Mouse (Mus musculus): Measurements from ENCODE around the gene Efcab3. TPM values are rescaled to one million over a fixed set of nuclear protein-coding genes. Genes with fewer than 3 reads are reported as not detected.
"Not testable (repeated sequence)": the region's sequence is repeated elsewhere in the genome, so short reads cannot be mapped to it uniquely, and the experiment has no call there.

Gene Efcab3
- not detected in 2 replicates for polyA plus RNA-seq (2015; fragmentation: Nextera tagmentation; extraction: Ambion mirVana)

- Histone ChIP-seq H3K4me1 (replicated peaks; ENCODE audit: control insufficient read depth, insufficient read depth, low read length) (no peaks in the 10 kb centered on the region), H3K9ac (replicated peaks; ENCODE audit: low read depth, low read length) (no peak within 1 kb of the TSS), H3K27ac (ENCODE audit: low read length) (no peak within 1 kb of the TSS), H3K27me3 (replicated peaks; ENCODE audit: control insufficient read depth, insufficient read depth, low read length) (no peaks in the 10 kb centered on the region), H3K36me3 (ENCODE audit: control insufficient read depth, insufficient read depth) (no peaks in the 10 kb centered on the region), H3K4me3 (replicated peaks; ENCODE audit: low read length) (no peak within 1 kb of the TSS), H3K9me3 (ENCODE audit: control insufficient read depth, low read length) (no peaks in the 10 kb centered on the region), H3K4me2 (ENCODE audit: low read length) (no peak within 1 kb of the TSS)
- no peak for ATAC-seq
- WGBS = 93% methylated on average over 5 of the region's 5 CpGs
Measured at GRCm38 (mm10) chr11:105063292-105063691, at the start of gene Efcab3. TSS of gene Efcab3 (plus strand) at chr11:105063592.

GRCm38 (mm10) chr11:105021071-105021470 is 42.3 kb upstream of the Efcab3 start:
- WGBS = 79% methylated on average over 7 of the region's 7 CpGs

GRCm38 (mm10) chr11:105028744-105029348 is 34.5 kb upstream of the Efcab3 start:
- no peaks in the 10 kb centered on the region for H3K9me3 ChIP-seq (ENCODE audit: control insufficient read depth, low read length)
- no peak for ATAC-seq

More at GRCm38 (mm10) chr11:105021071-105021470, 42.3 kb upstream of the Efcab3 start:
- no peak overlapping the region for H3K9ac ChIP-seq (replicated peaks; ENCODE audit: low read depth, low read length)
- H3K4me3 ChIP-seq (replicated peaks; ENCODE audit: low read length) = no peak overlapping the region
- H3K27me3 ChIP-seq (replicated peaks; ENCODE audit: control insufficient read depth, insufficient read depth, low read length) = no peaks in the 10 kb centered on the region
- H3K4me2 ChIP-seq (ENCODE audit: low read length) = no peak overlapping the region
- no peak for ATAC-seq
- H3K4me1 ChIP-seq (replicated peaks; ENCODE audit: control insufficient read depth, insufficient read depth, low read length) = no peaks in the 10 kb centered on the region
- no peaks in the 10 kb centered on the region for H3K9me3 ChIP-seq (ENCODE audit: control insufficient read depth, low read length)
- no peak overlapping the region for H3K27ac ChIP-seq (ENCODE audit: low read length)
- H3K36me3 ChIP-seq (ENCODE audit: control insufficient read depth, insufficient read depth) = no peaks in the 10 kb centered on the region

GRCm38 (mm10) chr11:105029525-105029924 is 33.9 kb upstream of the Efcab3 start:
- WGBS = 88% methylated on average over 8 of the region's 8 CpGs
- H3K27me3 ChIP-seq (replicated peaks; ENCODE audit: control insufficient read depth, insufficient read depth, low read length) = no peaks in the 10 kb centered on the region
- H3K4me2 ChIP-seq (ENCODE audit: low read length) = no peak overlapping the region
- H3K9me3 ChIP-seq (ENCODE audit: control insufficient read depth, low read length) = no peaks in the 10 kb centered on the region
- H3K4me1 ChIP-seq (replicated peaks; ENCODE audit: control insufficient read depth, insufficient read depth, low read length) = no peaks in the 10 kb centered on the region
- no peaks in the 10 kb centered on the region for H3K36me3 ChIP-seq (ENCODE audit: control insufficient read depth, insufficient read depth)
- no peak overlapping the region for H3K27ac ChIP-seq (ENCODE audit: low read length)
- ATAC-seq = no peak
- H3K4me3 ChIP-seq (replicated peaks; ENCODE audit: low read length) = no peak overlapping the region
- H3K9ac ChIP-seq (replicated peaks; ENCODE audit: low read depth, low read length) = no peak overlapping the region

More at GRCm38 (mm10) chr11:105028744-105029348, 34.5 kb upstream of the Efcab3 start:
- no peak overlapping the region for H3K4me2 ChIP-seq (ENCODE audit: low read length)
- H3K36me3 ChIP-seq (ENCODE audit: control insufficient read depth, insufficient read depth) = no peaks in the 10 kb centered on the region
- no peaks in the 10 kb centered on the region for H3K4me1 ChIP-seq (replicated peaks; ENCODE audit: control insufficient read depth, insufficient read depth, low read length)
- H3K4me3 ChIP-seq (replicated peaks; ENCODE audit: low read length) = no peak overlapping the region
- 71% methylated on average over 6 of the region's 6 CpGs for WGBS
- no peak overlapping the region for H3K9ac ChIP-seq (replicated peaks; ENCODE audit: low read depth, low read length)
- no peak overlapping the region for H3K27ac ChIP-seq (ENCODE audit: low read length)
- H3K27me3 ChIP-seq (replicated peaks; ENCODE audit: control insufficient read depth, insufficient read depth, low read length) = no peaks in the 10 kb centered on the region

GRCm38 (mm10) chr11:105030229-105030628 is 33.2 kb upstream of the Efcab3 start:
- Histone ChIP-seq H3K4me2 (ENCODE audit: low read length) (no peak overlapping the region), H3K36me3 (ENCODE audit: control insufficient read depth, insufficient read depth) (no peaks in the 10 kb centered on the region), H3K9ac (replicated peaks; ENCODE audit: low read depth, low read length) (no peak overlapping the region), H3K9me3 (ENCODE audit: control insufficient read depth, low read length) (no peaks in the 10 kb centered on the region), H3K4me3 (replicated peaks; ENCODE audit: low read length) (no peak overlapping the region), H3K27ac (ENCODE audit: low read length) (no peak overlapping the region), H3K27me3 (replicated peaks; ENCODE audit: control insufficient read depth, insufficient read depth, low read length) (no peaks in the 10 kb centered on the region), H3K4me1 (replicated peaks; ENCODE audit: control insufficient read depth, insufficient read depth, low read length) (no peaks in the 10 kb centered on the region)
- WGBS = 84% methylated on average over 6 of the region's 6 CpGs
- ATAC-seq = no peak

GRCm38 (mm10) chr11:105031103-105031502 is 32.3 kb upstream of the Efcab3 start:
- no peak overlapping the region for H3K4me3 ChIP-seq (replicated peaks; ENCODE audit: low read length)
- H3K9ac ChIP-seq (replicated peaks; ENCODE audit: low read depth, low read length) = no peak overlapping the region
- no peaks in the 10 kb centered on the region for H3K4me1 ChIP-seq (replicated peaks; ENCODE audit: control insufficient read depth, insufficient read depth, low read length)
- no peaks in the 10 kb centered on the region for H3K27me3 ChIP-seq (replicated peaks; ENCODE audit: control insufficient read depth, insufficient read depth, low read length)
- H3K27ac ChIP-seq (ENCODE audit: low read length) = no peak overlapping the region
- WGBS = 54% methylated on average over 2 of the region's 2 CpGs
- no peaks in the 10 kb centered on the region for H3K9me3 ChIP-seq (ENCODE audit: control insufficient read depth, low read length)
- no peak overlapping the region for H3K4me2 ChIP-seq (ENCODE audit: low read length)
- no peaks in the 10 kb centered on the region for H3K36me3 ChIP-seq (ENCODE audit: control insufficient read depth, insufficient read depth)
- ATAC-seq = no peak

GRCm38 (mm10) chr11:105035081-105035480 is 28.3 kb upstream of the Efcab3 start:
- no peaks in the 10 kb centered on the region for H3K36me3 ChIP-seq (ENCODE audit: control insufficient read depth, insufficient read depth)
- no peaks in the 10 kb centered on the region for H3K9me3 ChIP-seq (ENCODE audit: control insufficient read depth, low read length)
- no peaks in the 10 kb centered on the region for H3K27me3 ChIP-seq (replicated peaks; ENCODE audit: control insufficient read depth, insufficient read depth, low read length)
- H3K9ac ChIP-seq (replicated peaks; ENCODE audit: low read depth, low read length) = no peak overlapping the region
- no peak overlapping the region for H3K27ac ChIP-seq (ENCODE audit: low read length)
- no peak for ATAC-seq
- no peak overlapping the region for H3K4me3 ChIP-seq (replicated peaks; ENCODE audit: low read length)
- no peak overlapping the region for H3K4me2 ChIP-seq (ENCODE audit: low read length)
- 90% methylated on average over 1 of the region's 1 CpGs for WGBS
- no peaks in the 10 kb centered on the region for H3K4me1 ChIP-seq (replicated peaks; ENCODE audit: control insufficient read depth, insufficient read depth, low read length)

- WGBS = 77% methylated on average over 18 of the region's 22 CpGs
Measured at GRCm38 (mm10) chr11:105112448-105112847, 49.1 kb downstream of the Efcab3 start.

GRCm38 (mm10) chr11:105117814-105118213 is 54.4 kb downstream of the Efcab3 start:
- no peak for ATAC-seq

More at GRCm38 (mm10) chr11:105112448-105112847, 49.1 kb downstream of the Efcab3 start:
- H3K9me3 ChIP-seq (ENCODE audit: control insufficient read depth, low read length); H3K27ac ChIP-seq (ENCODE audit: low read length); H3K36me3 ChIP-seq (ENCODE audit: control insufficient read depth, insufficient read depth); H3K9ac ChIP-seq (replicated peaks; ENCODE audit: low read depth, low read length); ATAC-seq; H3K4me3 ChIP-seq (replicated peaks; ENCODE audit: low read length); H3K4me2 ChIP-seq (ENCODE audit: low read length); H3K27me3 ChIP-seq (replicated peaks; ENCODE audit: control insufficient read depth, insufficient read depth, low read length); H3K4me1 ChIP-seq (replicated peaks; ENCODE audit: control insufficient read depth, insufficient read depth, low read length): not testable (repeated sequence)

More at GRCm38 (mm10) chr11:105117814-105118213, 54.4 kb downstream of the Efcab3 start:
- no peak overlapping the region for H3K9ac ChIP-seq (replicated peaks; ENCODE audit: low read depth, low read length)
- WGBS = 91% methylated on average over 7 of the region's 7 CpGs
- no peak overlapping the region for H3K27ac ChIP-seq (ENCODE audit: low read length)
- H3K4me2 ChIP-seq (ENCODE audit: low read length) = no peak overlapping the region
- no peaks in the 10 kb centered on the region for H3K27me3 ChIP-seq (replicated peaks; ENCODE audit: control insufficient read depth, insufficient read depth, low read length)
- no peak overlapping the region for H3K4me3 ChIP-seq (replicated peaks; ENCODE audit: low read length)
- H3K36me3 ChIP-seq (ENCODE audit: control insufficient read depth, insufficient read depth) = no peaks in the 10 kb centered on the region
- no peaks in the 10 kb centered on the region for H3K9me3 ChIP-seq (ENCODE audit: control insufficient read depth, low read length)
- no peaks in the 10 kb centered on the region for H3K4me1 ChIP-seq (replicated peaks; ENCODE audit: control insufficient read depth, insufficient read depth, low read length)

All from forebrain, embryonic 16.5 days (tissue).